Mouse (Mus musculus): ENCODE measurements around the gene Lhx9. TPM values are rescaled to one million over a fixed set of nuclear protein-coding genes. Genes with fewer than 3 reads are reported as not detected.
A peak's percentile ranks its signal among the peaks of the same experiment; 100 is the strongest.

The Lhx9 gene
- polyA plus RNA-seq, 1 experiment from 2014 or later, result 43.4 TPM

DNA sequence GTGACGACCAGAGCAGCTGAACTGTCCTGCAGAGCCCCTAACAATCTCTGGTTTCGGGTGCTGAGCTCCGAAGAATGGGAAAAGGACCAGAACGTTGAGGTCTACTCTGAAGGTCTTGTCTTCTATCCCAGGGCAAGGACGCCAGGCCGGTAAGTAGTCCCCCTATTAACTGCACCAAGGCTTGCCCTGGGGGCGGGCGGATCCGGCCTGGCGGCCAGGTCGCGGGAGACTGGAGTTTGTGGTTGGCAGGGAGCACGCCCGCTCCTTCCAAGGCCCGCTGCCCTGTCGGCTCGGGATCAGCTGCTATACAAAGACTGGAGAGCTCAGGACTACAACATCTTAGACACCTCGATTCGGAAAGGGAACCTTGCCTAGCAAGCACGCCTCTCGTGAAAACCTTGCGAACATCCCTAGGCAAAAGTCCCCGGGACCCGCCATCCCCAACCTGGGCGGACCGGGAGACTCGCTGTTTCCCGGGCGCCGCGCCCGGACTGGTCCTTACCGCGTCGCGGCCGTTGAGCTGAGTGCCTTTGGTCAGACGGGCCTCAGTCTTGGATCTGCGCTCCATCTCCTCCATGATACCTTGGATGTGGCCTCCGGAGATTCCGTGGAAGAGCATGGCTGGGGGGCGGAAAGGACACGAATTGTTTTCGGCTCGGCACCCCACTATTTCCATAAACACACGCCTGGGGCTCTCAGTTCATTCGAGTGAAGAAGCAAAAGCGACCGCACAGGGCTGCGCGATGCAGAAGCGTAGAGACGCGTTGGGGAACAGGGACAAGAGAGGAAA lies 6.9 kb downstream of the Lhx9 start:
- H3K4me1 ChIP-seq (ENCODE audit: control insufficient read depth, insufficient read depth, low read length), result peaks cover 11% of the 10 kb centered on the region
- H3K9me3 ChIP-seq (ENCODE audit: control insufficient read depth, low read length), result no peaks in the 10 kb centered on the region
- ATAC-seq (ENCODE audit: low FRiP score), result peak; percentile 63
- peaks cover 77% of the 10 kb centered on the region for H3K27me3 ChIP-seq (ENCODE audit: control insufficient read depth, insufficient read depth, low read length)
- under 1% methylated on average over 54 of the region's 54 CpGs for WGBS
- peak overlapping the region; percentile 74 for H3K9ac ChIP-seq (ENCODE audit: low read length)
- H3K36me3 ChIP-seq (ENCODE audit: control insufficient read depth, insufficient read depth, low read length), result no peaks in the 10 kb centered on the region
- peak overlapping the region; percentile 50 for H3K4me2 ChIP-seq
- peak overlapping the region; percentile 70 for H3K27ac ChIP-seq (ENCODE audit: low read depth, low read length)
- H3K4me3 ChIP-seq (ENCODE audit: low read depth, low read length), result peak overlapping the region; percentile 42
- DNase-seq (ENCODE audit: low spot score, missing footprints), result peak; percentile 99

DNA sequence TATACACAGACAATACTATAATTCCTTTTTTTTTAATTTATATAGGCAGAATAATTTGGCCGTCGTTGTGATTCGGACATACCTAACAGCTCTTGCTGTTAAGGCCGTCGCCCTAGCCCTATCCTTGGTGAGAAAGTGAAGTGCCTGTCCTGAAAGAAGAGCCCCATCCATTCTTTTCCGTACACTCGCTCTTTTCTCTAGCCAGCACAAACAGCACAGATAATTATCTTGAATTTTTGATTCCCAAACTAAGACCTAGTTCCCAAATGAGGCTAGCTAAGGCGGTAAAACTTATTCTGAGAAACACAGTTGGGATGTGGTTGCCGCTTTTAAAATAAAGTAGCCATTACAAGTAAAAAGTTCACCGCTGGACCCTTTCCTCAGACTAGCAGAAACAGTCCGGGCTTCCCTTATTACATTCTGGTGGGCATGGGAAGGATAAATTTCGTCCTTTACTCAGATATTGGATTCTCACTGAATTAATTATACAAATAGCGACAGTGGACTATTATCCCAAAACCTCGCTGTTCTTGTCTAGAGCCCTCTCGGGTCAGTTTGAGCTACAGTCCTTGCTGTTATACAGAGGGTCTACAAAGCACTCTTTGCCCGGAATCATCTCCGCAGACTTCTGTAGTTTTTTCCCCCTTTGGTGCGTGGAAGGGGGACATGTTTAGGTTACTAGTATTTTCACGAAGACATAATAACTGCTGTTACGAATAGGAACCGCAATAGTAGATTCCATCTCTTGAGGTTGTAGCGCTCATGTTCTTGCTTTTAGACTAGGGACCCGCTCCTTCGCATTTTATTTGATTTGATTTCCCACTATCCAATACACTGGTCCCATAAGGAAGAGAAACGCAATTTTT lies 7.7 kb downstream of the Lhx9 start:
- Histone ChIP-seq H3K4me2 (peak overlapping the region; percentile 50), H3K9me3 (ENCODE audit: control insufficient read depth, low read length) (no peaks in the 10 kb centered on the region), H3K4me1 (ENCODE audit: control insufficient read depth, insufficient read depth, low read length) (peaks cover 11% of the 10 kb centered on the region), H3K36me3 (ENCODE audit: control insufficient read depth, insufficient read depth, low read length) (no peaks in the 10 kb centered on the region), H3K9ac (ENCODE audit: low read length) (peak overlapping the region; percentile 74), H3K4me3 (ENCODE audit: low read depth, low read length) (peak overlapping the region; percentile 42), H3K27ac (ENCODE audit: low read depth, low read length) (peak overlapping the region; percentile 70), H3K27me3 (ENCODE audit: control insufficient read depth, insufficient read depth, low read length) (peaks cover 77% of the 10 kb centered on the region)
- WGBS, result 3% methylated on average over 25 of the region's 25 CpGs
- DNase-seq (ENCODE audit: low spot score, missing footprints) (peak; percentile 97), ATAC-seq (ENCODE audit: low FRiP score) (no peak)

DNA sequence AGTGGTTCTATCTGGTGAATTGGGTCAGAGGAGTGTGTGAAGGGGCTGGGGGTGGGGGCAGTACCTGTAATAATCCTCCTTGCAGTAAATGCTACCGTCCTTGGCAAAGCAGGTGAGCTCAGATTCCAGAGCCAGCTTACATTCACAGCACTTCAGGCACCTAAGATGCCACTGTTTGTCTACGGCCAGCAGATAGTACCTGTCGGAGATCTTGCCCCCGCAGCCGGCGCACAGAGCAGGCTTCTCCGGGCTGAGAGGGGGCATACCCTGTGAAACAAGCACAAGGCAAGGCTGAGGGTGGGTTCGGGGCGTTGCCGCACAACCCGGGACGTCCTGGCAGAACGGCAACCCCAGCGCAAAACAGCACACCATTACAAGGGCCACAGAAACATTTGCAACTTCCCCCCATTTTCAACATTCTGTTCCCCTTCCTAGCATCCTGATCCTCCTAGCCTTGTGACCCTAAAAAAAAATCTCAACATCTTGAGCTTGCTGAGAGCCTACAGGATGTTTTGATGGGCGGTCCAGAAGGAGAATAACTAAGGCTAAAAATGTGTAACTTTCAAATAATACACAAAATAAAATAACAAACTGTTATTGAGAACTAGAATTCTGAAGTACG lies 8.5 kb downstream of the Lhx9 start:
- no peaks in the 10 kb centered on the region for H3K36me3 ChIP-seq (ENCODE audit: control insufficient read depth, insufficient read depth, low read length)
- 3% methylated on average over 16 of the region's 16 CpGs for WGBS
- H3K4me2 ChIP-seq, result peak overlapping the region; percentile 19; the same call in 1 of the 2 replicates
- peak overlapping the region; percentile 62 for H3K9ac ChIP-seq (ENCODE audit: low read length)
- peaks cover 11% of the 10 kb centered on the region for H3K4me1 ChIP-seq (ENCODE audit: control insufficient read depth, insufficient read depth, low read length)
- DNase-seq (ENCODE audit: low spot score, missing footprints) (peak; percentile 94), ATAC-seq (ENCODE audit: low FRiP score) (no peak)
- peak overlapping the region; percentile 30; the same call in 1 of the 2 replicates for H3K27ac ChIP-seq (ENCODE audit: low read depth, low read length)
- H3K9me3 ChIP-seq (ENCODE audit: control insufficient read depth, low read length), result no peaks in the 10 kb centered on the region
- peak overlapping the region; percentile 42 for H3K4me3 ChIP-seq (ENCODE audit: low read depth, low read length)
- H3K27me3 ChIP-seq (ENCODE audit: control insufficient read depth, insufficient read depth, low read length), result peaks cover 72% of the 10 kb centered on the region

DNA sequence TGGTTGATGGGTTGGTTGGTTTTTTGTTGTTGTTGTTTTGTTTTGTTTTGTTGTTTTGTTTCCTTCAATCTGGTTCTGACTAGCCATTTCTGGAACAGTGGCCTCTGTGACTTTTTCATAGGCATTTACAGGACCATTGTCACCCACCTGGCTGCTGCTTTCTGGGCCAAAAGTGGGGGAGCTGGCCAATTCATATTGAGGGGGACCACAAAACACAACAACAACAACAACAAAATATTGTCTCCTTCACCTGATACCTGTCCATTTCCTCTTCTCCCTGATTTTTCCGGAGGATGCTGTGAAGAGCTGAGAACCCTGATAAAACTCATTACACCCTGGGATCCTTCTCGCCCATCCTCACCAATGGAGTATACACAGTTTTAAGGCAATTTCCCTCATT lies 9.1 kb downstream of the Lhx9 start:
- peak overlapping the region; percentile 19; the same call in 1 of the 2 replicates for H3K4me2 ChIP-seq
- ATAC-seq (ENCODE audit: low FRiP score), result no peak
- peak overlapping the region; percentile 62; the same call in 1 of the 2 replicates for H3K9ac ChIP-seq (ENCODE audit: low read length)

DNA sequence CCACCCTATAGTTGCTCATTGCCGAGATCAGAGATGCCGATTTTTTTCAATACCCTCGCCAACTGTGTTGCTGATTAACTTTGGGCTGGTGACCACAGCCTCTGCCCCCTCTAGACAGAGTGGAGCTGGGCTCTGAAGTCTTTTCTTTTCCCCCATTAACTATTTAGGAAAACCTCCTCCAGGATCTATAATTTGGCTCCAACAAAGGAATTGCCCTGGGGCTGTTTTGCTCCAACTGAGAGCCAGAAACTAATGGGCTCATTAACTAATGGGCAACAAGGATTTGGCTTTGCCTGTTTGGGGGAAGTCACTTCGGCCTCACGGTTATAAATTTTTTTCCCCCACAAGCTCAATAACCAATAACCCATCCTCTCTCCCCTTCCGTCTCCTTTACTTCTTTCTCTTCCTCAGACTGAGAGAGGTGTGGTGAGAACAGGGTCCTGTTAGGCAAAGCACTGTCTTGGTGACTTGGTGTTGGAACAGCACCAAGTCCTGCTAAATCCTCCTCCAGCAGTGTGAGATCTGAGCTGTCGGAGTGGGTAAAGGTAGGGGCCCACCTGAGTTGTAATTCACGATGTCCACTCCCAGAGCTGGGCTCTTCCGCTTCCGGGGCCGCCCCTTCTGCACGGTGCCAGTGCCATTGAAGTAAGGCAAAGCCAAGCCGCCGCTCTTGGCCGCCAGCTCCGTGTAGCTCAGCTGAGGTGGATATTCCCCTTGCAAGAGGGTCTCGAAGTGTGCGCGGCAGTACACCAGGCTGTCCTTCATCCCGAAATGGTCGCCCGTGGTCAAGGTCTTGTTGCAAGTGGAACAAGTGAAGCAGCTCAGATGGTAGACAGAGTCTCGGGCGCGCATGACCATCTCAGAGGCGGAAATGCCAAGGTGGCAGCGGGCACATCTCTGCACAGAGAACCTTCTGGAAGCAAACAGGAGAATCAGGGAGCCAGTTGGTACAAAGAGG lies 10.3 kb downstream of the Lhx9 start:
- Histone ChIP-seq H3K9ac (ENCODE audit: low read length) (peak overlapping the region; percentile 26), H3K4me3 (ENCODE audit: low read depth, low read length) (peak overlapping the region; percentile 16), H3K27me3 (ENCODE audit: control insufficient read depth, insufficient read depth, low read length) (peaks cover 58% of the 10 kb centered on the region), H3K9me3 (ENCODE audit: control insufficient read depth, low read length) (no peaks in the 10 kb centered on the region), H3K4me1 (ENCODE audit: control insufficient read depth, insufficient read depth, low read length) (peaks cover 3% of the 10 kb centered on the region), H3K27ac (ENCODE audit: low read depth, low read length) (peak overlapping the region; percentile 35; the same call in 1 of the 2 replicates), H3K36me3 (ENCODE audit: control insufficient read depth, insufficient read depth, low read length) (no peaks in the 10 kb centered on the region), H3K4me2 (peak overlapping the region; percentile 35)
- WGBS, result 8% methylated on average over 27 of the region's 27 CpGs
- no peak for ATAC-seq (ENCODE audit: low FRiP score)
- DNase-seq (ENCODE audit: low spot score, missing footprints), result peak; percentile 94

More for the DNA sequence above, 9.1 kb downstream of the Lhx9 start:
- H3K27ac ChIP-seq (ENCODE audit: low read depth, low read length), result peak overlapping the region; percentile 30; the same call in 1 of the 2 replicates
- H3K36me3 ChIP-seq (ENCODE audit: control insufficient read depth, insufficient read depth, low read length), result no peaks in the 10 kb centered on the region
- DNase-seq (ENCODE audit: low spot score, missing footprints), result peak; percentile 88
- H3K4me3 ChIP-seq (ENCODE audit: low read depth, low read length), result peak overlapping the region; percentile 42
- peaks cover 65% of the 10 kb centered on the region for H3K27me3 ChIP-seq (ENCODE audit: control insufficient read depth, insufficient read depth, low read length)
- H3K9me3 ChIP-seq (ENCODE audit: control insufficient read depth, low read length), result no peaks in the 10 kb centered on the region
- WGBS, result 4% methylated on average over 2 of the region's 2 CpGs
- H3K4me1 ChIP-seq (ENCODE audit: control insufficient read depth, insufficient read depth, low read length), result peaks cover 11% of the 10 kb centered on the region

DNA sequence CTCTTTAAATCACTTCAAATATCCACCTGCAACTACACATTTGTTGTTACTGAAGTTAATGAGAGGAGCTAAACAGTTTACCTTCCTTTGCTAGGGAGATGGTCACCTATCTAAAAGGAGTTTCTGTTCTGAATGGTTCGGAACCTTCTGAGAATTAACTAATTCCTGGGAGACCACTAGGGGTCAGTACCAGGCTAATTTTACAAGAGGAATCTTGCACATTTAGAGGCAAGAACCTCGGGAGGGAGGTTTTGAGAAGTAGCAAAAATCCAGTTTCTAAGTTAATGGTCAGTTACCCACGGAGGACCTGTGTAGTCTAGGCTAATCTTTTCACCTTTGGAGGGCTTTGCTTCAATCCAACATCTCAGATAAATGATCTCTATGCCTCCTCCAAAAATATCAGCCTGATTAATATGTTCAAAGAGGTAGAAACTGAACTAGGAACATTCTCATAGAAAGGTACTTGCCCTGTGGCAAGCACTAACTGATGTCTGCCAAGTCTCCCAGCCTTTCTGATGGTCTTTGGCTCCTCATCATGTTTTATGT lies 12.9 kb downstream of the Lhx9 start:
- Histone ChIP-seq H3K4me3 (ENCODE audit: low read depth, low read length) (no peak overlapping the region), H3K9ac (ENCODE audit: low read length) (no peak overlapping the region), H3K4me1 (ENCODE audit: control insufficient read depth, insufficient read depth, low read length) (no peaks in the 10 kb centered on the region), H3K27me3 (ENCODE audit: control insufficient read depth, insufficient read depth, low read length) (peaks cover 51% of the 10 kb centered on the region), H3K27ac (ENCODE audit: low read depth, low read length) (no peak overlapping the region), H3K4me2 (no peak overlapping the region; the same call in 1 of the 2 replicates), H3K36me3 (ENCODE audit: control insufficient read depth, insufficient read depth, low read length) (no peaks in the 10 kb centered on the region), H3K9me3 (ENCODE audit: control insufficient read depth, low read length) (no peaks in the 10 kb centered on the region)
- DNase-seq (ENCODE audit: low spot score, missing footprints) (peak; percentile 93), ATAC-seq (ENCODE audit: low FRiP score) (no peak)
- 2% methylated on average over 3 of the region's 3 CpGs for WGBS

DNA sequence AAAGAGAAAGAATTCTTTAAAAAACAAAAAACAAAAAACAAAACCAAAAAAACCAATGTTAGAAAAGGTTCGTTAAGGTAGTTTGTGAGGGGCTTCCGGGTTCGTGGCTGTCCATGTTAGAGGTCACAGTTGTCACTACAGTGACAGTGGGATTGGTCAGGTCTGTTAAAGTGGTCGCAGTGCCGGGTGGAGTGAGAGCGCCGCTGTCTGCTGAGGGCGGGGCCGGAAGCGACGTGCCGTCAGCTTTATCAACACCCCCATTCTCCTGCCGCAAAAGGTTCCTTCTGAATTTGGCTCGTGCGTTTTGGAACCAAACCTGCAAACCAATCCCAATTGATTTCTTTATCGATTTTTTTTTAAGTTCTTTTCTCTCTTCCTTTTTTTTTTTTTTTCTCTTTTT lies 17.1 kb downstream of the Lhx9 start:
- Histone ChIP-seq H3K9ac (ENCODE audit: low read length) (no peak overlapping the region), H3K27ac (ENCODE audit: low read depth, low read length) (no peak overlapping the region), H3K36me3 (ENCODE audit: control insufficient read depth, insufficient read depth, low read length) (no peaks in the 10 kb centered on the region), H3K9me3 (ENCODE audit: control insufficient read depth, low read length) (no peaks in the 10 kb centered on the region), H3K4me3 (ENCODE audit: low read depth, low read length) (peak overlapping the region; percentile 21; the same call in 1 of the 2 replicates), H3K4me1 (ENCODE audit: control insufficient read depth, insufficient read depth, low read length) (no peaks in the 10 kb centered on the region), H3K27me3 (ENCODE audit: control insufficient read depth, insufficient read depth, low read length) (peaks cover 17% of the 10 kb centered on the region), H3K4me2 (peak overlapping the region; percentile 45)
- DNase-seq (ENCODE audit: low spot score, missing footprints), result peak; percentile 91
- under 1% methylated on average over 16 of the region's 16 CpGs for WGBS
- peak; percentile 94 for ATAC-seq (ENCODE audit: low FRiP score)

DNA sequence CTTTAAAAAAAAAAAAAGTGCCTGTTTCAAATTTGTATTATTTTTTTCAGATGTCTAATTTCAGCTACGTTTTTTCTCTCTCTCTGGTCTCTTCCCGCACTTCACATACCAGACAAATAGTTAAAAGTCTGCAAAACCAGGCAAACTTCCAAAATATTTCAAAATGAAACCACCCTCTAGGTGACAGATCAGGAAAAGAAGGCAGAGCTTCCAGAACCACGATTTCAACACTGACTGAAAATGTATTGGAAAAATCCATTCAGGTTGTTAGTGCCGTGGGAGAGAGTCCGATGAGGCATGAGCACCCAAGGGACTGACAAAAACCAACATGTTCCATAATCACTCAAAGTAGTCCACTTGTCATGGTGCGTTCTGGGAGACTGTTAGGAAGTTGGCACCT lies 21.5 kb downstream of the Lhx9 start:
- Histone ChIP-seq H3K9ac (ENCODE audit: low read length) (no peak overlapping the region), H3K27me3 (ENCODE audit: control insufficient read depth, insufficient read depth, low read length) (peaks cover under 1% of the 10 kb centered on the region; the same call in 1 of the 2 replicates), H3K27ac (ENCODE audit: low read depth, low read length) (no peak overlapping the region), H3K9me3 (ENCODE audit: control insufficient read depth, low read length) (no peaks in the 10 kb centered on the region), H3K4me3 (ENCODE audit: low read depth, low read length) (no peak overlapping the region), H3K4me2 (no peak overlapping the region), H3K36me3 (ENCODE audit: control insufficient read depth, insufficient read depth, low read length) (no peaks in the 10 kb centered on the region), H3K4me1 (ENCODE audit: control insufficient read depth, insufficient read depth, low read length) (no peaks in the 10 kb centered on the region)
- ATAC-seq (ENCODE audit: low FRiP score) (no peak), DNase-seq (ENCODE audit: low spot score, missing footprints) (no peak)
- WGBS, result 76% methylated on average over 6 of the region's 6 CpGs

Measured in midbrain, embryonic 11.5 days (tissue).